Mouse (Mus musculus): ENCODE results near the gene 5730455P16Rik.
"Not testable (repeated sequence)": the region's sequence is repeated elsewhere in the genome, so short reads cannot be mapped to it uniquely, and the experiment has no call there.

Gene 5730455P16Rik

GRCm38 (mm10) chr11:80377712-80378451 is at the start of gene 5730455P16Rik:
TSS of gene 5730455P16Rik (minus strand) at chr11:80378034.
- in situ Hi-C loops (cut with MboI, MseI): no loop called here

- in situ Hi-C loops (cut with MboI, MseI): not testable (repeated sequence)
Observed at GRCm38 (mm10) chr11:80426029-80426813, 48.4 kb upstream of the 5730455P16Rik start.

GRCm38 (mm10) chr11:80425247-80425778 is 47.5 kb upstream of the 5730455P16Rik start:
- in situ Hi-C loops (cut with MboI, MseI): no loop called here

GRCm38 (mm10) chr11:80424691-80425090 is 46.9 kb upstream of the 5730455P16Rik start:
- in situ Hi-C loops (cut with MboI, MseI): no loop called here

GRCm38 (mm10) chr11:80421421-80422047 is 43.7 kb upstream of the 5730455P16Rik start:
- in situ Hi-C loops (cut with MboI, MseI): no loop called here

- in situ Hi-C loops (cut with MboI, MseI): no loop called here
Observed at GRCm38 (mm10) chr11:80420202-80420984, 42.6 kb upstream of the 5730455P16Rik start.

GRCm38 (mm10) chr11:80419743-80420142 is 41.9 kb upstream of the 5730455P16Rik start:
- in situ Hi-C loops (cut with MboI, MseI): no loop called here

- in situ Hi-C loops (cut with MboI, MseI): no loop called here
Observed at GRCm38 (mm10) chr11:80417085-80417484, 39.3 kb upstream of the 5730455P16Rik start.

- in situ Hi-C loops (cut with MboI, MseI): no loop called here
Observed at GRCm38 (mm10) chr11:80410377-80410776, 32.5 kb upstream of the 5730455P16Rik start.

- in situ Hi-C loops (cut with MboI, MseI): loop anchor here (5.0 kb wide), 1 partner anchor 386 kb away; no protein-coding TSS in a partner anchor
Observed at GRCm38 (mm10) chr11:80407878-80408277, 30.0 kb upstream of the 5730455P16Rik start.

GRCm38 (mm10) chr11:80396617-80397016 is 18.8 kb upstream of the 5730455P16Rik start:
- in situ Hi-C loops (cut with MboI, MseI): no loop called here

- in situ Hi-C loops (cut with MboI, MseI): no loop called here
Observed at GRCm38 (mm10) chr11:80395930-80396329, 18.1 kb upstream of the 5730455P16Rik start.

GRCm38 (mm10) chr11:80391407-80392120 is 13.7 kb upstream of the 5730455P16Rik start:
- in situ Hi-C loops (cut with MboI, MseI): no loop called here

GRCm38 (mm10) chr11:80389885-80390284 is 12.1 kb upstream of the 5730455P16Rik start:
- in situ Hi-C loops (cut with MboI, MseI): no loop called here

- in situ Hi-C loops (cut with MboI, MseI): no loop called here
Observed at GRCm38 (mm10) chr11:80386790-80387189, 9.0 kb upstream of the 5730455P16Rik start.

- in situ Hi-C loops (cut with MboI, MseI): no loop called here
Observed at GRCm38 (mm10) chr11:80385055-80385454, 7.2 kb upstream of the 5730455P16Rik start.

- in situ Hi-C loops (cut with MboI, MseI): no loop called here
Observed at GRCm38 (mm10) chr11:80384461-80384860, 6.6 kb upstream of the 5730455P16Rik start.

GRCm38 (mm10) chr11:80383626-80384046 is 5.8 kb upstream of the 5730455P16Rik start:
- in situ Hi-C loops (cut with MboI, MseI): no loop called here

GRCm38 (mm10) chr11:80383019-80383625 is 5.3 kb upstream of the 5730455P16Rik start, which contains the start of gene Zfp207:
TSS of gene Zfp207 (plus strand) at chr11:80383279.
- in situ Hi-C loops (cut with MboI, MseI): no loop called here

GRCm38 (mm10) chr11:80382626-80383018 is 4.8 kb upstream of the 5730455P16Rik start:
- in situ Hi-C loops (cut with MboI, MseI): no loop called here

All from regulatory T cell (primary cell).